Mouse (Mus musculus): Measurements from ENCODE around the gene Cdh22. TPM values are rescaled to one million over a fixed set of nuclear protein-coding genes. Genes with fewer than 3 reads are reported as not detected.
A peak's percentile ranks its signal among the peaks of the same experiment; 100 is the strongest.

Cdh22 gene
- polyA plus RNA-seq, 1 experiment from 2014 or later = 3.4 TPM

GRCm38 (mm10) chr2:165229050-165229449 is 5.6 kb downstream of the Cdh22 start:
- H3K4me1 ChIP-seq (ENCODE audit: control insufficient read depth, insufficient read depth, low read length) = peaks cover 4% of the 10 kb centered on the region; the same call in 1 of the 2 replicates
- no peak overlapping the region for H3K4me2 ChIP-seq (ENCODE audit: low read depth)
- no peak for DNase-seq (ENCODE audit: low spot score)
- no peaks in the 10 kb centered on the region for H3K36me3 ChIP-seq (ENCODE audit: control insufficient read depth, insufficient read depth, low read length)
- no peak for ATAC-seq (ENCODE audit: insufficient read depth, low FRiP score, low TSS enrichment)
- H3K4me3 ChIP-seq (ENCODE audit: low read depth, low read length) = no peak overlapping the region
- H3K27me3 ChIP-seq (ENCODE audit: control insufficient read depth, insufficient read depth, low read length) = peaks cover 68% of the 10 kb centered on the region
- H3K9me3 ChIP-seq (ENCODE audit: control insufficient read depth, low read length) = no peaks in the 10 kb centered on the region
- no peak overlapping the region for H3K27ac ChIP-seq (ENCODE audit: low read depth, low read length)
- no peak overlapping the region for H3K9ac ChIP-seq (ENCODE audit: low read length)
- WGBS = 86% methylated on average over 11 of the region's 11 CpGs

- Histone ChIP-seq H3K4me1 (ENCODE audit: control insufficient read depth, insufficient read depth, low read length) (peaks cover 8% of the 10 kb centered on the region), H3K4me3 (ENCODE audit: low read depth, low read length) (no peak overlapping the region), H3K9me3 (ENCODE audit: control insufficient read depth, low read length) (no peaks in the 10 kb centered on the region), H3K27ac (ENCODE audit: low read depth, low read length) (no peak overlapping the region), H3K9ac (ENCODE audit: low read length) (no peak overlapping the region), H3K4me2 (ENCODE audit: low read depth) (no peak overlapping the region), H3K27me3 (ENCODE audit: control insufficient read depth, insufficient read depth, low read length) (peaks cover 58% of the 10 kb centered on the region), H3K36me3 (ENCODE audit: control insufficient read depth, insufficient read depth, low read length) (no peaks in the 10 kb centered on the region)
- WGBS = 77% methylated on average over 4 of the region's 4 CpGs
- no peak for ATAC-seq (ENCODE audit: insufficient read depth, low FRiP score, low TSS enrichment)
- DNase-seq (ENCODE audit: low spot score) = no peak
Measured at GRCm38 (mm10) chr2:165223837-165224236, 10.8 kb downstream of the Cdh22 start.

GRCm38 (mm10) chr2:165221952-165222351 is 12.7 kb downstream of the Cdh22 start:
- Histone ChIP-seq H3K4me3 (ENCODE audit: low read depth, low read length) (no peak overlapping the region), H3K4me2 (ENCODE audit: low read depth) (peak overlapping the region; percentile 18; the same call in 1 of the 2 replicates), H3K27me3 (ENCODE audit: control insufficient read depth, insufficient read depth, low read length) (peaks cover 64% of the 10 kb centered on the region), H3K4me1 (ENCODE audit: control insufficient read depth, insufficient read depth, low read length) (peaks cover 8% of the 10 kb centered on the region), H3K9ac (ENCODE audit: low read length) (no peak overlapping the region), H3K9me3 (ENCODE audit: control insufficient read depth, low read length) (no peaks in the 10 kb centered on the region), H3K36me3 (ENCODE audit: control insufficient read depth, insufficient read depth, low read length) (no peaks in the 10 kb centered on the region), H3K27ac (ENCODE audit: low read depth, low read length) (no peak overlapping the region)
- ATAC-seq (ENCODE audit: insufficient read depth, low FRiP score, low TSS enrichment) = peak; percentile 64
- 4% methylated on average over 9 of the region's 9 CpGs for WGBS
- peak; percentile 73 for DNase-seq (ENCODE audit: low spot score)

- Histone ChIP-seq H3K4me1 (ENCODE audit: control insufficient read depth, insufficient read depth, low read length) (peaks cover 15% of the 10 kb centered on the region), H3K27me3 (ENCODE audit: control insufficient read depth, insufficient read depth, low read length) (peaks cover 62% of the 10 kb centered on the region)
Measured at GRCm38 (mm10) chr2:165220347-165220945, 14.2 kb downstream of the Cdh22 start.

GRCm38 (mm10) chr2:165218954-165219353 is 15.7 kb downstream of the Cdh22 start:
- DNase-seq (ENCODE audit: low spot score) = no peak
- Histone ChIP-seq H3K4me1 (ENCODE audit: control insufficient read depth, insufficient read depth, low read length) (peaks cover 20% of the 10 kb centered on the region), H3K36me3 (ENCODE audit: control insufficient read depth, insufficient read depth, low read length) (no peaks in the 10 kb centered on the region)

More at GRCm38 (mm10) chr2:165220347-165220945, 14.2 kb downstream of the Cdh22 start:
- Histone ChIP-seq H3K4me3 (ENCODE audit: low read depth, low read length) (no peak overlapping the region), H3K9ac (ENCODE audit: low read length) (no peak overlapping the region), H3K27ac (ENCODE audit: low read depth, low read length) (no peak overlapping the region), H3K9me3 (ENCODE audit: control insufficient read depth, low read length) (no peaks in the 10 kb centered on the region), H3K36me3 (ENCODE audit: control insufficient read depth, insufficient read depth, low read length) (no peaks in the 10 kb centered on the region), H3K4me2 (ENCODE audit: low read depth) (no peak overlapping the region)
- 66% methylated on average over 8 of the region's 8 CpGs for WGBS
- ATAC-seq (ENCODE audit: insufficient read depth, low FRiP score, low TSS enrichment) (no peak), DNase-seq (ENCODE audit: low spot score) (no peak)

GRCm38 (mm10) chr2:165217361-165218149 is 17.1 kb downstream of the Cdh22 start:
- WGBS = 93% methylated on average over 16 of the region's 16 CpGs
- Histone ChIP-seq H3K27ac (ENCODE audit: low read depth, low read length) (no peak overlapping the region), H3K4me3 (ENCODE audit: low read depth, low read length) (no peak overlapping the region), H3K27me3 (ENCODE audit: control insufficient read depth, insufficient read depth, low read length) (peaks cover 56% of the 10 kb centered on the region), H3K36me3 (ENCODE audit: control insufficient read depth, insufficient read depth, low read length) (no peaks in the 10 kb centered on the region), H3K9me3 (ENCODE audit: control insufficient read depth, low read length) (no peaks in the 10 kb centered on the region), H3K9ac (ENCODE audit: low read length) (no peak overlapping the region), H3K4me1 (ENCODE audit: control insufficient read depth, insufficient read depth, low read length) (peaks cover 17% of the 10 kb centered on the region), H3K4me2 (ENCODE audit: low read depth) (no peak overlapping the region)
- ATAC-seq (ENCODE audit: insufficient read depth, low FRiP score, low TSS enrichment) (no peak), DNase-seq (ENCODE audit: low spot score) (no peak)

More at GRCm38 (mm10) chr2:165218954-165219353, 15.7 kb downstream of the Cdh22 start:
- Histone ChIP-seq H3K4me2 (ENCODE audit: low read depth) (no peak overlapping the region), H3K4me3 (ENCODE audit: low read depth, low read length) (no peak overlapping the region), H3K27me3 (ENCODE audit: control insufficient read depth, insufficient read depth, low read length) (peaks cover 54% of the 10 kb centered on the region), H3K9ac (ENCODE audit: low read length) (no peak overlapping the region), H3K27ac (ENCODE audit: low read depth, low read length) (no peak overlapping the region), H3K9me3 (ENCODE audit: control insufficient read depth, low read length) (no peaks in the 10 kb centered on the region)
- no peak for ATAC-seq (ENCODE audit: insufficient read depth, low FRiP score, low TSS enrichment)
- whole genome bisulfite sequencing = 70% methylated on average over 8 of the region's 8 CpGs

GRCm38 (mm10) chr2:165215103-165215951 is 19.3 kb downstream of the Cdh22 start:
- Histone ChIP-seq H3K4me1 (ENCODE audit: control insufficient read depth, insufficient read depth, low read length) (peaks cover 30% of the 10 kb centered on the region), H3K4me3 (ENCODE audit: low read depth, low read length) (no peak overlapping the region), H3K9me3 (ENCODE audit: control insufficient read depth, low read length) (no peaks in the 10 kb centered on the region), H3K27me3 (ENCODE audit: control insufficient read depth, insufficient read depth, low read length) (peaks cover 62% of the 10 kb centered on the region), H3K36me3 (ENCODE audit: control insufficient read depth, insufficient read depth, low read length) (no peaks in the 10 kb centered on the region), H3K9ac (ENCODE audit: low read length) (no peak overlapping the region), H3K4me2 (ENCODE audit: low read depth) (peak overlapping the region; percentile 23; the same call in 1 of the 2 replicates), H3K27ac (ENCODE audit: low read depth, low read length) (no peak overlapping the region)
- ATAC-seq (ENCODE audit: insufficient read depth, low FRiP score, low TSS enrichment) (peak; percentile 64), DNase-seq (ENCODE audit: low spot score) (peak; percentile 87)
- WGBS = 2% methylated on average over 39 of the region's 39 CpGs

- peak overlapping the region; percentile 31 for H3K4me2 ChIP-seq (ENCODE audit: low read depth)
- H3K36me3 ChIP-seq (ENCODE audit: control insufficient read depth, insufficient read depth, low read length) = no peaks in the 10 kb centered on the region
- peaks cover 77% of the 10 kb centered on the region for H3K27me3 ChIP-seq (ENCODE audit: control insufficient read depth, insufficient read depth, low read length)
- peaks cover 31% of the 10 kb centered on the region for H3K4me1 ChIP-seq (ENCODE audit: control insufficient read depth, insufficient read depth, low read length)
- 0 out of 2 replicates have a peak overlapping the region, but pooled peaks have one; percentile 3 for H3K4me3 ChIP-seq (ENCODE audit: low read depth, low read length)
- no peak overlapping the region for H3K9ac ChIP-seq (ENCODE audit: low read length)
- peak; percentile 65 for DNase-seq (ENCODE audit: low spot score)
- under 1% methylated on average over 20 of the region's 20 CpGs for WGBS
- ATAC-seq (ENCODE audit: insufficient read depth, low FRiP score, low TSS enrichment) = peak; percentile 15; the same call in 1 of the 2 replicates
- H3K9me3 ChIP-seq (ENCODE audit: control insufficient read depth, low read length) = no peaks in the 10 kb centered on the region
- 0 out of 2 replicates have a peak overlapping the region, but pooled peaks have one; percentile 34 for H3K27ac ChIP-seq (ENCODE audit: low read depth, low read length)
Measured at GRCm38 (mm10) chr2:165211426-165212079, 23.1 kb downstream of the Cdh22 start.

Measured in neural tube, embryonic 11.5 days (tissue).